Mouse (Mus musculus) MEL (cell line): ENCODE measurements around the gene Ager. TPM values are rescaled to one million over a fixed set of nuclear protein-coding genes. Genes with fewer than 3 reads are reported as not detected.

Experiments used
- DNase-seq: peaks from one replicate; pipeline ENCODE4 v3.0.0; 2011; ENCODE audit warnings: low read depth, low spot score
- H3K27ac ChIP-seq: 2 replicates; pipeline ENCODE4 v1.5.1; 2012; ENCODE audit warnings: low read depth, mild to moderate bottlenecking, control low read depth, low read length, moderate library complexity; ENCODE audit not compliant: control insufficient read depth
- H3K27me3 ChIP-seq, 2 experiments: fragments of 150-350 bp in 1 of 2; sonication (generic) in 1 of 2; 2 replicates each; pipeline ENCODE4 v1.6.1; 2012; ENCODE audit warnings: low read length in 2 of 2, mild to moderate bottlenecking in 2 of 2, improper control_type of control experiment in 1 of 2, moderate library complexity in 1 of 2; ENCODE audit not compliant: insufficient read depth in 2 of 2, control insufficient read depth in 1 of 2
- H3K36me3 ChIP-seq, 2 experiments: 2 replicates each; pipeline ENCODE4 v1.6.1; 2012 to 2014; ENCODE audit warnings: low read length in 2 of 2, improper control_type of control experiment in 1 of 2, inconsistent platforms in 1 of 2, mild to moderate bottlenecking in 1 of 2; ENCODE audit not compliant: insufficient read depth in 2 of 2, control insufficient read depth in 1 of 2
- H3K4me1 ChIP-seq, 2 experiments: fragments of 150-350 bp in 1 of 2; sonication (generic) in 1 of 2; 2 replicates each; pipeline ENCODE4 v1.6.1; 2012; ENCODE audit warnings: low read length in 2 of 2, improper control_type of control experiment in 1 of 2, mild to moderate bottlenecking in 1 of 2; ENCODE audit not compliant: insufficient read depth in 2 of 2, control insufficient read depth in 1 of 2
- H3K4me3 ChIP-seq, 2 experiments: fragments of 150-350 bp in 1 of 2; sonication (generic) in 1 of 2; 2 replicates each; pipeline ENCODE4 v1.5.1; 2012; ENCODE audit warnings: low read depth in 2 of 2, low read length in 2 of 2, mild to moderate bottlenecking in 2 of 2, moderate library complexity in 2 of 2, control low read depth in 1 of 2, improper control_type of control experiment in 1 of 2; ENCODE audit not compliant: control insufficient read depth in 1 of 2, insufficient read depth in 1 of 2
- H3K79me2 ChIP-seq: 2 replicates; pipeline ENCODE4 v1.6.1; 2012; ENCODE audit warnings: mild to moderate bottlenecking, low read length, moderate library complexity; ENCODE audit not compliant: control insufficient read depth, poor library complexity, insufficient read depth
- H3K9ac ChIP-seq: 2 replicates; pipeline ENCODE4 v1.6.1; 2012; ENCODE audit warnings: low read depth, mild to moderate bottlenecking, control low read depth, low read length, moderate library complexity; ENCODE audit not compliant: control insufficient read depth, poor library complexity, severe bottlenecking
- H3K9me3 ChIP-seq: fragments of 150-350 bp; sonication (generic); replicated peaks from 2 replicates; pipeline ENCODE4 v1.6.1; 2012; ENCODE audit warnings: mild to moderate bottlenecking, low read length, improper control_type of control experiment, moderate library complexity; ENCODE audit not compliant: insufficient read depth
- BHLHE40 ChIP-seq: IDR thresholded peaks from 2 replicates; pipeline ENCODE4 v1.6.1; 2012; ENCODE audit warnings: low read depth, mild to moderate bottlenecking, inconsistent platforms, low read length, improper control_type of control experiment, borderline replicate concordance
- CHD2 ChIP-seq: IDR thresholded peaks from 2 replicates; pipeline ENCODE4 v1.6.1; 2011; ENCODE audit warnings: low read length, improper control_type of control experiment
- CTCF ChIP-seq, 3 experiments: IDR thresholded peaks in 2 of 3; conservative IDR thresholded peaks in 1 of 3; 2 replicates each; pipeline ENCODE4 v1.5.1; 2011 to 2012; ENCODE audit warnings: low read length in 3 of 3, low read depth in 2 of 3, mild to moderate bottlenecking in 2 of 3, improper control_type of control experiment in 1 of 3, inconsistent platforms in 1 of 3, mixed read lengths in 1 of 3, moderate library complexity in 1 of 3; ENCODE audit not compliant: control insufficient read depth in 1 of 3, insufficient read depth in 1 of 3, poor library complexity in 1 of 3, severe bottlenecking in 1 of 3
- ELF1 ChIP-seq: IDR thresholded peaks from 2 replicates; pipeline ENCODE4 v1.6.1; 2014; ENCODE audit warnings: low read depth, mild to moderate bottlenecking, inconsistent platforms, low read length, improper control_type of control experiment, moderate library complexity
- EP300 ChIP-seq, 2 experiments: IDR thresholded peaks; 2 replicates each; pipeline ENCODE4 v1.6.1; 2011; ENCODE audit warnings: improper control_type of control experiment in 2 of 2, low read length in 2 of 2, low read depth in 1 of 2, mild to moderate bottlenecking in 1 of 2
- ETS1 ChIP-seq: IDR thresholded peaks from 2 replicates; pipeline ENCODE4 v1.6.1; 2012; ENCODE audit warnings: low read depth, mild to moderate bottlenecking, inconsistent platforms, low read length, improper control_type of control experiment, moderate library complexity
- GATA1 ChIP-seq: IDR thresholded peaks from 2 replicates; pipeline ENCODE4 v1.6.1; 2011; ENCODE audit warnings: low read depth, low read length, improper control_type of control experiment
- HCFC1 ChIP-seq: IDR thresholded peaks from 2 replicates; pipeline ENCODE4 v1.6.1; 2012; ENCODE audit warnings: low read depth, mild to moderate bottlenecking, inconsistent platforms, low read length, improper control_type of control experiment, moderate library complexity
- KAT2A ChIP-seq: conservative IDR thresholded peaks from 2 replicates; pipeline ENCODE4 v1.6.1; 2012; ENCODE audit warnings: low read depth, low read length, improper control_type of control experiment, inconsistent platforms
- MAFK ChIP-seq: IDR thresholded peaks from 2 replicates; pipeline ENCODE4 v1.6.1; 2011; ENCODE audit warnings: low read depth, mild to moderate bottlenecking, low read length, improper control_type of control experiment, borderline replicate concordance
- MAX ChIP-seq: IDR thresholded peaks from 2 replicates; pipeline ENCODE4 v1.6.1; 2011; ENCODE audit warnings: low read length, improper control_type of control experiment
- MAZ ChIP-seq: IDR thresholded peaks from 2 replicates; pipeline ENCODE4 v1.6.1; 2012; ENCODE audit warnings: low read depth, mild to moderate bottlenecking, inconsistent platforms, low read length, improper control_type of control experiment
- MEF2A ChIP-seq: IDR thresholded peaks from 2 replicates; pipeline ENCODE4 v1.6.1; 2014; ENCODE audit warnings: low read depth, mild to moderate bottlenecking, inconsistent platforms, low read length, improper control_type of control experiment; ENCODE audit not compliant: poor library complexity, insufficient replicate concordance, severe bottlenecking; ENCODE audit errors: extremely low read depth
- MXI1 ChIP-seq: IDR thresholded peaks from 2 replicates; pipeline ENCODE4 v1.6.1; 2011; ENCODE audit warnings: mild to moderate bottlenecking, low read depth, low read length, improper control_type of control experiment
- MYC ChIP-seq: IDR thresholded peaks from 2 replicates; pipeline ENCODE4 v1.6.1; 2011; ENCODE audit warnings: low read depth, mild to moderate bottlenecking, low read length, improper control_type of control experiment, moderate library complexity
- NELFE ChIP-seq: IDR thresholded peaks from 2 replicates; pipeline ENCODE4 v1.6.1; 2011; ENCODE audit warnings: low read depth, low read length, improper control_type of control experiment
- NRF1 ChIP-seq: IDR thresholded peaks from 2 replicates; pipeline ENCODE4 v1.6.1; 2014; ENCODE audit warnings: low read depth, mild to moderate bottlenecking, inconsistent platforms, low read length, improper control_type of control experiment, moderate library complexity; ENCODE audit not compliant: poor library complexity, insufficient read depth, severe bottlenecking
- POLR2A ChIP-seq, 2 experiments: IDR thresholded peaks; 2 replicates each; pipeline ENCODE4 v1.6.1; 2011 to 2012; ENCODE audit warnings: low read length in 2 of 2, mild to moderate bottlenecking in 2 of 2, control low read depth in 1 of 2, improper control_type of control experiment in 1 of 2, low read depth in 1 of 2, moderate library complexity in 1 of 2; ENCODE audit not compliant: control insufficient read depth in 1 of 2, insufficient read depth in 1 of 2, poor library complexity in 1 of 2
- POLR2AphosphoS5 ChIP-seq: IDR thresholded peaks from 2 replicates; pipeline ENCODE4 v1.6.1; 2012; ENCODE audit warnings: low read depth, borderline replicate concordance, mild to moderate bottlenecking, inconsistent platforms, low read length, moderate library complexity, mixed read lengths
- RCOR1 ChIP-seq: IDR thresholded peaks from 2 replicates; pipeline ENCODE4 v1.6.1; 2012; ENCODE audit warnings: low read depth, mild to moderate bottlenecking, inconsistent platforms, low read length, improper control_type of control experiment
- SIN3A ChIP-seq: IDR thresholded peaks from 2 replicates; pipeline ENCODE4 v1.6.1; 2012; ENCODE audit warnings: low read length, improper control_type of control experiment, inconsistent platforms
- TAL1 ChIP-seq: IDR thresholded peaks from 2 replicates; pipeline ENCODE4 v1.6.1; 2012; ENCODE audit warnings: mild to moderate bottlenecking, inconsistent platforms, low read length, moderate library complexity, mixed read lengths
- TBP ChIP-seq: IDR thresholded peaks from 2 replicates; pipeline ENCODE4 v1.8.0; 2011; ENCODE audit warnings: low read depth, low read length, improper control_type of control experiment
- TCF12 ChIP-seq: IDR thresholded peaks from 2 replicates; pipeline ENCODE4 v1.6.1; 2014; ENCODE audit warnings: low read depth, mild to moderate bottlenecking, inconsistent platforms, low read length, improper control_type of control experiment, moderate library complexity
- UBTF ChIP-seq: IDR thresholded peaks from 2 replicates; pipeline ENCODE4 v1.6.1; 2012; ENCODE audit warnings: low read depth, mild to moderate bottlenecking, inconsistent platforms, low read length, improper control_type of control experiment, moderate library complexity, borderline replicate concordance; ENCODE audit not compliant: insufficient read depth
- USF2 ChIP-seq, 2 experiments: IDR thresholded peaks; 2 replicates each; pipeline ENCODE4 v1.6.1; 2011 to 2012; ENCODE audit warnings: improper control_type of control experiment in 2 of 2, low read length in 2 of 2, borderline replicate concordance in 1 of 2, inconsistent platforms in 1 of 2, low read depth in 1 of 2, mild to moderate bottlenecking in 1 of 2; ENCODE audit not compliant: insufficient read depth in 1 of 2
- ZMIZ1 ChIP-seq: IDR thresholded peaks from 2 replicates; pipeline ENCODE4 v1.6.1; 2012; ENCODE audit warnings: low read depth, mild to moderate bottlenecking, inconsistent platforms, low read length, improper control_type of control experiment, moderate library complexity
- polyA plus RNA-seq, 2 experiments: library from polyadenylated mRNA; stranded (reverse) in 1 of 2; unstranded in 1 of 2; fragments of >175 nt in 1 of 2; fragments of >200 nt in 1 of 2; gene quantifications; 2 replicates each; pipeline versions ENCODE4 v1.2.1 to v1.2.4; 2012; ENCODE audit warnings: low replicate concordance in 2 of 2, low read depth in 1 of 2; ENCODE audit not compliant: insufficient read length in 2 of 2, insufficient read depth in 1 of 2, missing spikeins in 1 of 2
- total RNA-seq: library from RNA; depleted of rRNA; stranded (reverse); fragments of 300-350 nt; gene quantifications from 2 replicates; pipeline ENCODE4 v1.2.3, GENCODE M21; 2012

The Ager gene
- total and polyA plus RNA-seq, 3 experiments, result 0.27 to 3.7 TPM; not detected in 1

DNA sequence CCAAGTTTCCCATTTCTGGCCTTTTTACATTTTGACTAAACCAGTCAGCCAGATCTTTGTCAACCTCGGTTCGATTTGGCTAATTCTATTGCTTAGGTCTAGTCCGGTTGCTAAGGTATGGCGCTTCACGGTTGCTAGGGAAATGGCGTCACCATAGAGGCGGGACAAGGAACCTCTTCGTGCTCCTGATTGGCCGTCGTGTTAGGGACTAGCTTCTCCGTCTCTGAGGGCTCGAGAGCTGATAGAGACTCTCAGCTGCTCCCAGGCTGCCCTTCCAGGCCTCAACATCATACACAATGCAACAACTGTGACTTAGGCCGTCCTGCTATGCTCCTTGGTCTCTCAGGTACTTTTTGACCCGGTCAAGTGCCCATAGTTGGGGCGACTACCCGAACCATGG, 46.9 kb downstream of the Ager start, which contains the start of gene Fkbpl:
Gene Fkbpl (plus strand): TSS at position 157 of the 400 bp plus-strand sequence.
- no peaks in the 10 kb centered on the region for H3K27me3 ChIP-seq
- peak within 1 kb of the TSS; percentile 63 to 67 for H3K4me3 ChIP-seq
- H3K27ac ChIP-seq, result peak within 1 kb of the TSS; percentile 76
- peaks cover 15% of the 10 kb centered on the region for H3K79me2 ChIP-seq
- H3K36me3 ChIP-seq, result peaks cover 0 to 12% of the 10 kb centered on the region in 2 experiments; a peak in 2 of 4 replicates
- H3K9me3 ChIP-seq, result no peaks in the 10 kb centered on the region
- peaks cover 0 to 20% of the 10 kb centered on the region in 2 experiments; a peak in 3 of 4 replicates for H3K4me1 ChIP-seq
- peak within 1 kb of the TSS; percentile 81 for H3K9ac ChIP-seq
- peak; percentile 99 for DNase-seq
- peak; percentile 68 to 72; a peak in 3 of 4 replicates for TF ChIP-seq POLR2A (IDR thresholded peaks at IDR 0.05; ENCODE audit: control insufficient read depth in 1 of 2, insufficient read depth in 1 of 2, low read depth in 1 of 2, low read length in 2 of 2, poor library complexity in 1 of 2)
- TF ChIP-seq ZMIZ1, result 0 out of 2 replicates have a peak, but pooled peaks have one; percentile 29
- TF ChIP-seq RCOR1, result no peak
- no peak; the same call in 1 of the 2 replicates for TF ChIP-seq TBP
- TF ChIP-seq SIN3A, result peak; percentile 100
- peak; percentile 46; the same call in 1 of the 2 replicates for TF ChIP-seq KAT2A
- no peak for TF ChIP-seq MAFK
- peak; percentile 19; the same call in 1 of the 2 replicates for TF ChIP-seq TCF12
- peak; percentile 78 for TF ChIP-seq ELF1
- TF ChIP-seq NELFE, result peak; percentile 46; the same call in 1 of the 2 replicates
- TF ChIP-seq HCFC1, result peak; percentile 92
- TF ChIP-seq UBTF, result no peak
- no peak for TF ChIP-seq POLR2AphosphoS5
- TF ChIP-seq MXI1, result peak; percentile 86
- TF ChIP-seq TAL1, result no peak
- 0 out of 2 replicates have a peak, but pooled peaks have one; percentile 12 for TF ChIP-seq MAZ
- 0 out of 2 replicates have a peak, but pooled peaks have one; percentile 13 for TF ChIP-seq GATA1

DNA sequence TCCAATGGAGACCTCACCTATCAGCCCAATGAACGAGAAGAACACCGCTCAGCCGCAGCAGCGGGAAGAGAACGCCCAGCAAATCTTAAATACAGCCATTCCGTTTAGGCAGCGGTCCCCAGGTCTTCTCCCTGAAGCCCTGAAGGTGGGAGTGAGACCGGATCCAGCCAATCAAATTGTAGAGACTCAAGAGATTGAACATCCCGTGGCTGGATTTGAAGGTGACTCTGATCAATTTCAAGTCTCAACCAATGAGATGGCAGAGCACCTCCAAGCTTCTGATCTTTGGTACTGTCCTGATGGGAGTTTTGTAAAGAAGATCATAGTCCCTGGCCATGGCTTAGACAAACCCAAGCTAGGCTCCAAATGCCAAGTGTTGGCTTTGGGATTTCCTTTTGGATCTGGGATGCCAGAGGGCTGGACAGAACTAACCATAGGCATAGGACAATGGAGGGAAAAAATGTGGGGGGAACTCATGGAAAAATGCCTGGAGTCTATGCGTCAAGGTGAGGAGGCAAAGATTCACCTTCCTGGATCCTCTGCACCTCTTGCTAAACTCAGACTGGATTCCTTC, 47.7 kb downstream of the Ager start:
- H3K27ac ChIP-seq, result peak overlapping the region; percentile 76
- H3K4me3 ChIP-seq, result peak overlapping the region; percentile 63 to 67
- no peak for TF ChIP-seq USF2 (IDR thresholded peaks at IDR 0.05; ENCODE audit: borderline replicate concordance in 1 of 2, insufficient read depth in 1 of 2, low read depth in 1 of 2, low read length in 2 of 2)
- TF ChIP-seq MEF2A, result no peak
- no peak for TF ChIP-seq CHD2
- TF ChIP-seq TBP, result 0 out of 2 replicates have a peak, but pooled peaks have one; percentile 15
- TF ChIP-seq TAL1, result no peak
- no peak for TF ChIP-seq GATA1
- TF ChIP-seq EP300 (IDR thresholded peaks at IDR 0.05; ENCODE audit: low read depth in 1 of 2, low read length in 2 of 2), result no peak
- no peak for TF ChIP-seq MAZ
- no peak for TF ChIP-seq MXI1
- no peak for TF ChIP-seq KAT2A
- no peak for TF ChIP-seq MYC
- TF ChIP-seq BHLHE40, result no peak
- TF ChIP-seq NELFE, result no peak; the same call in 1 of the 2 replicates
- 0 out of 2 replicates have a peak, but pooled peaks have one; percentile 14 for TF ChIP-seq MAX
- no peak for TF ChIP-seq UBTF
- no peak for TF ChIP-seq CTCF (IDR thresholded peaks at IDR 0.05 in 2 of 3, conservative IDR thresholded peaks at IDR 0.05 in 1 of 3; ENCODE audit: control insufficient read depth in 1 of 3, insufficient read depth in 1 of 3, low read depth in 2 of 3, low read length in 3 of 3, poor library complexity in 1 of 3, severe bottlenecking in 1 of 3)
- TF ChIP-seq NRF1, result no peak
- TF ChIP-seq ETS1, result no peak
- TF ChIP-seq POLR2A (IDR thresholded peaks at IDR 0.05; ENCODE audit: control insufficient read depth in 1 of 2, insufficient read depth in 1 of 2, low read depth in 1 of 2, low read length in 2 of 2, poor library complexity in 1 of 2), result 0 out of 4 replicates have a peak, but pooled peaks of 1 of the 2 experiments have one; percentile 10
- peaks cover 0 to 20% of the 10 kb centered on the region in 2 experiments; a peak in 3 of 4 replicates for H3K4me1 ChIP-seq
- H3K79me2 ChIP-seq, result peaks cover 15% of the 10 kb centered on the region
- peaks cover 0 to 12% of the 10 kb centered on the region in 2 experiments; a peak in 2 of 4 replicates for H3K36me3 ChIP-seq
- H3K9ac ChIP-seq, result peak overlapping the region; percentile 81
- H3K27me3 ChIP-seq, result no peaks in the 10 kb centered on the region
- peak; percentile 92 for DNase-seq
- no peaks in the 10 kb centered on the region for H3K9me3 ChIP-seq
